Mouse (Mus musculus) yolk sac, embryonic 10.5 days (tissue): ENCODE results near the gene Foxp4.

Experiments used
- DNase-seq: peaks from one replicate; pipeline ENCODE4 v3.0.0-alpha.2; 2017; ENCODE audit warnings: low spot score

Foxp4 gene

GRCm38 (mm10) chr17:47929431-47929830, 5.0 kb upstream of the Foxp4 start:
- DNase-seq, result no peak

DNA sequence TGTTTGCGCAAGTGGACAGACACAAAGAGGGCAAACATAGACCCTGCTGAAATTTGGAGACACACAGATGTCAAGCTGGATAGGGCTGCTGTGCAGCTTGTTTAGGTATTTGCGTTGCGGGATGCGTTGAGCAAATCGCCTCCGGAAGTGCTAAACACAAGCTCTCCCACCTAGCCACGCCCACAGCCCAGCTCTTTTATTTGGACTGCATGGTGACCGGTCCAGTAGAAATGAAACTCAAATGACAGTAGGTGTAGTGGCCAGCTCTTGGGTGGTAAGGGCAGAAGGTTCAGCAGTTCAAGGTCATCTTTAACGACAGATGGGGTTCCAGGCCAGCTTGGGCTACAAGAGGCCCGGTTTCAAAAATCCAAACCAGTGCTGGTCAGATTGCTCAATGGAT, 1.5 kb upstream of the Foxp4 start:
- no peak for DNase-seq

- DNase-seq, result no peak
These were observed 988 bp upstream of the Foxp4 start for GRCm38 (mm10) chr17:47925340-47925926.

DNA sequence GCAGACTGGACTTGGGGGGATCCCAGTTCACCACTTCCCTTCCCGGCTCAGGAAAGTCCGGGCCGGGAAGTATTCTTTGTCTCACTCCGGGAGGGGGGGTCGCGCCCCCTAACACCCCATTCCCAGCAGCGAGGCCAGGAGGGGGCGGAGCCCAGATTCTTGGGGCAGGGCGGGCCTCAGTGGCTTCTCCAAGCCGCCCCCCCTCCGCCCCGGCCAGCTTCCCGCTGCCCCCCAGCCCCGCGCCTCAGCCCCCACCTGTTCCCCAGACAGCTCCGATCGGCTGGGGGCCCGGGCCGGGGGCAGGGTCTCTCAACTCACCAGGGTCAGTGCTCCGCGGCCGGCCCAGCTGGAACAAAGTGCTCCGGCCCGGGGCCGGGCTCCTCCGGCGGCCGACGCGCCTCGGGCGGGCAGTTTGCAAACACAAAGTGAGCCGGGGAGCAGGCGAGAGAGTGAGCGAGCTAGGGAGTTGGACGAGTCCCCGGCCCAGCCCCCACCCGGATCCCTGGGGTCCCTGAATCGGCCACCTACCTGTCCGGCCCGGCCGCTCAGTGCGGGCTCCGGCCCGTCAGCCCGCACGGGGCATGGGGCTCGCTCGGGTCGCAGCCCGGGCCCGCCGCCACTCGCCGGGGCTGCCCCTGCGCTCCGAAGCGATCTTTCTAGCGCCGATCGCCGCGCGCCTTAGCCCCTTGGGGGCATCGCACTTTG, 615 bp downstream of the Foxp4 start:
- DNase-seq, result peak; percentile 54

- DNase-seq, result peak; percentile 64
These were observed 1.3 kb downstream of the Foxp4 start for GRCm38 (mm10) chr17:47923011-47923677.

DNA sequence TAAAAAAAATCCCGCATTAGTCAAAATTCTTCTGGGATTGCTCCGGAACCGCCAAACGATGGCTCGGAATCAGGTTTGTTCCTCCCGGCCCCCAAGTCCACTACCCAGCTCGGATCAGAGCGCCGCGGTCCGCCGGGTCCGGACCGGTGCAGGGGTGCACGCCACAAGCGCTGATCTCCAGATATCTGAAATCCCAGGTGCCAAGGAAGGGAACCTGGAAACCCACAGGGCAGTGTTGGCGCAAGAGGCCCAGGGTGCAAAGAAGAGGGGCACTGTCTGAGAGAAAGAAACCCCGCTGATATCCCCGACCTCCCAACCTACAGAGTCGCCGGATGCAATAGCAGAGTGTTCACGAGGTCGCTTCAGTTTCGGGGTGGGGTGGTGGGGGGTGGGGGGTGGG, 1.9 kb downstream of the Foxp4 start:
- no peak for DNase-seq

- no peak for DNase-seq
These were observed 2.3 kb downstream of the Foxp4 start for GRCm38 (mm10) chr17:47922116-47922515.

DNA sequence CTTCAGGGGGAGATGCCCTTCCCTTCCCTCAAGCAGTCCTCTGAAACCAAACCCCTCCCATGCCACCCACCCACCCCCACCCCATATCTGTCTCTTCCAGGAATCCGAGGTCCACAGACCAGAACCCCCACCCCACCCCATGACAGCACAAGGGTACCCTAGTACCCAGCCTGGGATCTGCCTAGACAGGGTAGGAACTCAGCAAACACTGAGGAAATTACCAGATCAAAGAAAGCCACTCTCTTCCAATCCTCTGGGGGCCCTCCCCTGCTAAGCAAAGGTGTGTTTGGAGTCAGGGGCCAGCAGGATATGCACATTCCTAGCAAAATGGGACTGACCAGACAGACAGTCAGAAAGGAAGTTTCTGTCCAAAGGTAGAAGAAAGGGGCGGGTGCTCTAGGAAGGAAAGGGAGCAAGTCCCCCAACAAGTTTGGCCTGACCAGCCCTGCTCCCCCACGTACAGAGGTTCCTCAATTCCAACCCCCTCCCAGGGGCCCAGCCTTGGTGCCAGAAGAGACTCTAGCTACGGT, 3.2 kb downstream of the Foxp4 start:
- DNase-seq, result peak; percentile 50

DNA sequence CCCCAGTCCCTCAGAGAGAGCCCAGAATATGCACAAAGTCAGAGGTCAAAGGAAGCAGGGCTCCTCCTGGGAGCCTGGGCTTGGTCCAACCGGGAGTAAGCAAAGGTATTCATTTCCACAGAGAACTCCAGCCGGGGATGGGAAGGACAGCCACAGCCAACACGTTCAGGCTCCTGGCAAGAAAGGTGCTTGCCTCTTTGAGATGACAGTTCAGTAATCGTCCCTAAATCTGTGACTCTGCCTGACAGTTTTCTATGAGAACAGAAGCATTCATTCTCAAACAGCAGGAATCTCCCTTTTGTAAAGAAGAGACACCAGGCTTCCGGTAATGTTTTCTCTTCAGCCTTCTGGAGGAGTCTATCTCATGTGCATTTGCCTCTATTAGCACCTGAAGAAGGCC, 4.6 kb downstream of the Foxp4 start:
- no peak for DNase-seq

DNA sequence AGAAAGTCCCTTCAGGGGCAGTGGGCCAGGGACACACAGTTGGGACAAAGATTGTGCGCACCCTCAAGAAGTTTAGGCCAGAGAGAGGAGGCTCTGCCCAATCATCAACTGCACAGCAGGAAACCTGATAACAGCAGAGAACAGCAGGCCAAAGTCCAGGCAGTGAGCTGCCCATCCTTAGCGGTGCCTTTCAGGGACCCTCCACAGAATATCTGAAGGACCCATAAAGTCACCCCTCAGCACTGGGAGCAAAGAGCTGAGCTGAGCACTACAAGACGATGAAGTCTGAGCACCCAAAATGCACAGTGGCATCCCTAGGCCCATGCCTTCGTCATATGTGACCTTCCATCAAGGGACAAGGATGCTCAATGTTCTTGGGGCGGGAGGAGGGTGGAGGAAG, 6.5 kb downstream of the Foxp4 start:
- peak; percentile 62 for DNase-seq

DNA sequence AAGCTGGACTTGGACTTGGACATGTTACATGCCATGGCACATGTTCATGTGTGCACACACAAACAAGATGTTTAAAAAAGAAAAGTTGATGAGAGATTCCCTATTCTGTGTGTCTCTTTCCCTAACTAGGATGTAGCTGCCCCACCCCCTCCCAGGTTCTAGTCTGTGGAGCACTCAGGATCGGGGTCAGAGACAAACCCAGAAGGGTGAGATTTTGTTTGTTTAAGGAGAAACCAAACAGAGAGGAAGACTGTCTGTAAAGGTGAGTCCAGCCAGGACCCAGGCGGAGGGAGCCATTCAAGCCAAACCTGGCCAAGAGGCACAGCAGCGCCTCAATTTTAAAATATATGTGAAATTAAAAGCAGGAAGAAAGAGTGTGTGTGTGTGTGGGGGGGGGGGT, 7.2 kb downstream of the Foxp4 start:
- peak; percentile 50 for DNase-seq

- no peak for DNase-seq
These were observed 9.7 kb downstream of the Foxp4 start for GRCm38 (mm10) chr17:47914676-47915219.

GRCm38 (mm10) chr17:47909091-47910001, 15.1 kb downstream of the Foxp4 start:
- DNase-seq, result peak; percentile 77

DNA sequence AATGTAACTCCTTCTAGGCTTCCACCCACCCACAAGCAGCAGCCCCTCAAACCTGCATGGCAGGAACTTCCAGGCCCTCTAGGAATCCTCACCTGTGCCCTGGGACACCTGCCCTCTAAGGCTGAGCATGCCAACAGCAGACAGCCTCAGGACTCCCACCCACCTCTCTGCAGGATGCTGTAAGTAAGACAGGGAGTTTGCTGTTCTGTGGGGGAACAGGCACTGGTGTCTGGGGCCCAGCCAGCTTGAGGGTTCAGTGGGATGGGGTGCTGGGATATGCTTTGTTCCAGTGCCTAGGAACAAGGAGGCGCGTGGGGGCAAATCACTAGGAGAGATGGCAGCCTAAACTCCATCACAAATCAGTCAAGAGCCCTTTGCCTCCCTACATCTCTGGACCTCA, 16.4 kb downstream of the Foxp4 start:
- DNase-seq, result no peak

- DNase-seq, result no peak
These were observed 17.0 kb downstream of the Foxp4 start for GRCm38 (mm10) chr17:47907366-47907920.

- no peak for DNase-seq
These were observed 20.4 kb downstream of the Foxp4 start for GRCm38 (mm10) chr17:47903846-47904680.

GRCm38 (mm10) chr17:47901782-47902181, 22.7 kb downstream of the Foxp4 start:
- no peak for DNase-seq

- DNase-seq, result no peak
These were observed 23.7 kb downstream of the Foxp4 start for GRCm38 (mm10) chr17:47900716-47901115.

GRCm38 (mm10) chr17:47899156-47899555, 25.3 kb downstream of the Foxp4 start:
- DNase-seq, result no peak

GRCm38 (mm10) chr17:47897956-47898752, 26.3 kb downstream of the Foxp4 start:
- DNase-seq, result peak; percentile 49
